Mouse (Mus musculus) effector memory CD4-positive, alpha-beta T cell, adult 5 months (primary cell): Measurements from ENCODE around the gene Olfr749. TPM values are rescaled to one million over a fixed set of nuclear protein-coding genes. Genes with fewer than 3 reads are reported as not detected.

Experiments used
- polyA plus RNA-seq: library from polyadenylated mRNA; unstranded; fragments of 100-300 nt; shearing (Covaris generic); gene quantifications from one replicate; pipeline ENCODE4 v1.2.1, GENCODE M21; 2017

The Olfr749 gene
- 0.37 TPM for polyA plus RNA-seq

GRCm38 (mm10) chr14:50744994-50745393 is at the start of gene Olfr749:
Gene Olfr749 (minus strand): TSS chr14:50745094.

GRCm38 (mm10) chr14:50785251-50785637 is 40.4 kb upstream of the Olfr749 start, which contains the start of gene Ttc5:
Gene Ttc5 (minus strand): TSS chr14:50785519.

GRCm38 (mm10) chr14:50707073-50707472 is 37.8 kb downstream of the Olfr749 start, which contains the start of gene Olfr748:
Gene Olfr748 (plus strand): TSS chr14:50707373.

GRCm38 (mm10) chr14:50693106-50693505 is 51.8 kb downstream of the Olfr749 start, which contains the start of gene Olfr747:
Gene Olfr747 (minus strand): TSS chr14:50693206.

Other genes starting within 250 kb of the Olfr749 start
- not detected for gene Olfr742, start 241.5 kb downstream of the Olfr749 start, polyA plus RNA-seq
- not detected for gene Olfr743, start 223.3 kb downstream of the Olfr749 start, polyA plus RNA-seq
- not detected for gene Olfr744, start 130.2 kb downstream of the Olfr749 start, polyA plus RNA-seq
- not detected for gene Olfr745, start 105.7 kb downstream of the Olfr749 start, polyA plus RNA-seq
- gene Olfr746, start 98.0 kb downstream of the Olfr749 start, polyA plus RNA-seq, result not detected
- gene Olfr747, start 51.9 kb downstream of the Olfr749 start, polyA plus RNA-seq, result not detected
- gene Olfr748, start 37.7 kb downstream of the Olfr749 start, polyA plus RNA-seq, result 0.14 TPM
- gene Ttc5, start 40.4 kb upstream of the Olfr749 start, polyA plus RNA-seq, result 67.1 TPM
- not detected for gene Ccnb1ip1, start 62.6 kb upstream of the Olfr749 start, polyA plus RNA-seq
- gene Parp2, start 62.7 kb upstream of the Olfr749 start, polyA plus RNA-seq, result 49.1 TPM
- gene Tep1, start 125.5 kb upstream of the Olfr749 start, polyA plus RNA-seq, result 12.7 TPM
- gene Klhl33, start 152.4 kb upstream of the Olfr749 start, polyA plus RNA-seq, result 0.15 TPM
- 86.7 TPM for gene Osgep, start 179.8 kb upstream of the Olfr749 start, polyA plus RNA-seq
- 33.7 TPM for gene Apex1, start 179.9 kb upstream of the Olfr749 start, polyA plus RNA-seq
- gene Pip4p1, start 185.8 kb upstream of the Olfr749 start, polyA plus RNA-seq, result 126 TPM
- gene Pnp, start 186.0 kb upstream of the Olfr749 start, polyA plus RNA-seq, result 34.9 TPM
- not detected for gene Gm49342, start 199.4 kb upstream of the Olfr749 start, polyA plus RNA-seq
- not detected for gene Pnp2, start 210.9 kb upstream of the Olfr749 start, polyA plus RNA-seq